Mouse (Mus musculus): ENCODE results near the gene Gja10.

DNA sequence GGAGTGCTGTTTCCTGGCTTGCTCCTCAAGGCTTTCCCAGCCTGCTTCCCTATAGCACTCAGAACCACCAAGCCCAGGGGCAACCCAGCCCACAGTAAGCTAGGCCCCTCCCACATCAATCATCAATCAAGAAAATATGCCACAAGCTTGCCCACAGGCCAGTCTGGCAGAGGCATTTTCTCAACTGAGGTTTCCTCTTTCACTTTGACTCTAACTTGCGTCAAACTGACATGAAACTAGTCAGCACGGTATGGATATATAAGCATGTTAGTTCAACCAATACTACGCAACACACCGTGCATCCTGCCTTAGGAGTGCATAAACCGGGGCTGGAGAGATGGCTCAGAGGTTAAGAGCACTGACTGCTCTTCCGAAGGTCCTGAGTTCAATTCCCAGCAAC lies 14.3 kb downstream of the Gja10 start:
- TF ChIP-seq ZC3H11A (IDR thresholded peaks at IDR 0.05; ENCODE audit: low read depth, low read length) (no peak), EP300 (IDR thresholded peaks at IDR 0.05; ENCODE audit: low read length) (peak; percentile 74), MAFK (IDR thresholded peaks at IDR 0.05; ENCODE audit: insufficient replicate concordance, low read length) (no peak), POLR2A (IDR thresholded peaks at IDR 0.05; ENCODE audit: low read depth, low read length) (no peak), JUND (conservative IDR thresholded peaks at IDR 0.05; ENCODE audit: low read depth, low read length) (no peak; the same call in 1 of the 2 replicates), CTCF (conservative IDR thresholded peaks at IDR 0.05 in 1 of 2, IDR thresholded peaks at IDR 0.05 in 1 of 2; ENCODE audit: low read depth in 2 of 2, low read length in 2 of 2) (no peak), USF1 (IDR thresholded peaks at IDR 0.05; ENCODE audit: low read depth, low read length) (no peak), ZNF384 (IDR thresholded peaks at IDR 0.05; ENCODE audit: low read depth, low read length) (no peak; the same call in 1 of the 2 replicates)
